Mouse (Mus musculus): ENCODE measurements around the gene Hist1h2bg.
"Not testable (repeated sequence)": the region's sequence is repeated elsewhere in the genome, so short reads cannot be mapped to it uniquely, and the experiment has no call there.

The Hist1h2bg gene

DNA sequence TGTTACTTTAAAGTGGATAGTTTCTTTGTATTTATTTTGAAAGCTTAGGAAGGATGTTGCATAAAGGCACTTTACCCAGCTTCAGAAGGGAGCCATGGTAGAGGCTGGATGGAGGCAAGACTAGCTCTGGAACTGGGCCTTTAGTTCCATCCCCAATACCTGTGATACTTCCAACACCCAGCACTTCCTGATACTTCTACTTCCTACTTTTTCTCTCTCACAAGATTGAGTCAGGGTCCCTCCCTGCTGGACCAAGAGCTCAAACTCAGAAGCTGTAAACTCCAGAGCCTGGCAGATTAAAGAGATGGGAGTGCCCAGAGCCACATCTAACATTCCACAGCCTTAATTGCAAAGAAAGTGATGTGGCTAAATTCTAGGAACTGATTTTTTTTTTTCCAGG, 13.1 kb downstream of the Hist1h2bg start:
- DNase-seq = no peak

DNA sequence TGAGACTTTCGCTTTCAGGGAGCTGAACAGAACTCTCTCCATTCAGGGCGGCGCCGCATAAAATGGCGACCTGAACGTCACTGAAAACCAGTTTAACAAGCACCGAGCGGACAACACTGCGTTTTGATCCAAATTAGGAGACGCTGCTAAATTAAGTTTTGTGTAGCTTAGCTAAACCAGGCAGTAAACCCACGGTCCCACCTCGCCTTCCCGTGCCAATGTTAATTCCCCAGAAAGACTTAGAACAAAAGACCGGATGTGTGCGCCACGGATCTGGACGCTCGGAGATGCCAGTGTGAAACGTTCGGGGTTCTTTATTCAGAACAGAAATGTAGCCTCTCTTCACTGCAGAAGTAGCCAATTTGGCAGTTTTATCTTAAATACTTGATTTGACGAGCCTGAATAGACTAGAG, 13.8 kb downstream of the Hist1h2bg start:
- DNase-seq = peak; percentile 48 to 61

DNA sequence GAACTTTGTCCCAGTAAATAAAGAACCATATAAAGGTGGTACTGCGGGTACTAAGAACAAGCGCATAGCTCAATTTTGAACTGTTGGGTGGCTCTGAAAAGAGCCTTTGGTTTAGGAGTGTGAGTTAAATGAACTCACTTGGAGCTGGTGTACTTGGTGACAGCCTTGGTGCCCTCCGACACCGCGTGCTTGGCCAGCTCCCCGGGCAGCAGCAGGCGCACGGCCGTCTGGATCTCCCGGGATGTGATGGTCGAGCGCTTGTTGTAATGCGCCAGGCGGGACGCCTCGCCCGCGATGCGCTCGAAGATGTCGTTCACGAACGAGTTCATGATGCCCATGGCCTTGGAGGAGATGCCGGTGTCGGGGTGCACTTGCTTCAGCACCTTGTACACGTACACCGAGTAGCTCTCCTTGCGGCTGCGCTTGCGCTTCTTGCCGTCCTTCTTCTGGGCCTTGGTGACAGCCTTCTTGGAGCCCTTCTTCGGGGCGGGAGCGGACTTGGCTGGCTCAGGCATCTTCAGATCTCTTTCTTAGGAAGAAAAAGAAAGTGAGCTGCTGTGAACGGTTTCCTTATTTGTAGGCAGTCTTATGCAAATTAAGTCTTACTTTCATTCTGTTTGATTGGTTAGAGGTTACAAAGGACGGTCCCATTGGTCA, 14.4 kb downstream of the Hist1h2bg start:
- peak; percentile 47 to 65 for DNase-seq

DNA sequence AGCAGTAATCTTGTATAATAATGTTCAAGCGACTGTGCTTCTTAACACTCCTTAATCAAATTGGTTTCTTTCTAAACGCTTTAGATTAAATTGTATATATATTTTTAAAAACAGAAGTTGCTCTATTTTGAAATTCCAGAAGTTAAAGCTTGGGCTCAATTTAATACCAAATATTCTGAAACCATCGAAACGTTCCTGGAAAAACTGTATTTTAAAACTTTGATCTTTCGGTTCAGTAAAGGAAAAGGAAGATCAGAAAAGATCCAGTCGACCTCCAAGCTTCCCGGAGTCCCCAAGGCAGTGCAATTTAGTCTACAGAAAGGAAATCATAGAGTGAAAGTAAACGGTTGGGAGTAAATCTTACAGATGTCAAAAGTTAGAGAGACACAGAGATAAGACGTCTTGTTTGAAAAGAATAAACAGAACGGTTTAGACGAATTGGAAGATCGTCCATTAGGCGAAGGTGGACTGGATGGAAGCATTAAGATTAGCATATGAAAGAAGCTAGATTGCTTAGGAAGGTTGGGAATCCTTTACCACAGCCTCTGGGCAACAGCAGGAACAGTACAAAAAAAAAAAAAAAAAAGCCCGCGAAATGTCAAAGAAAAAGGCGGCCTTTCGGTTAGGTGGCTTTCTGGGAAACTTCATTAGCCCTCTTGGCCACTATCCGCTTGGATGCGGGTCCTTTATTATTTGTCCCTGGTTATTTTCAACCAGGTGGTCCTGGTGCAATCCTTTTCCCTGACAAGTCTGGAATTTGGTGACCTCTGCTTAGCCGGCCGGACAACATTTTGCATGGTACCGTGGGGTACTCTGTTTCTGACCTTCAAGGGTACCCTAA, 15.1 kb downstream of the Hist1h2bg start:
- no peak for DNase-seq

DNA sequence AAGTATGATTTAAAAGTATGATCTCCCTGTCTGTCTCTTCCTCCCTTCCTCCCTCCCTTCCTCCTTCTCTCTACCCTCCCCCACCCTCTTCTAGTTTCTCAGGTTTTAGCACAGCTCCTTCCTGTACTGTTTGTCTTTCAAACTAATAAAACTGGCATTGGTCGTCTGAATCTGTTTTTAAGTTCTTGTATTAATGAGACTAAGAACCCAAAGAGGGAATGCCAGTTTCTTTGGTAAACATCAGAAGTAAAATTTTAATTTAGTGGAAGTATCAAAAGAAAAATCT, 15.7 kb downstream of the Hist1h2bg start:
- no peak for DNase-seq

DNA sequence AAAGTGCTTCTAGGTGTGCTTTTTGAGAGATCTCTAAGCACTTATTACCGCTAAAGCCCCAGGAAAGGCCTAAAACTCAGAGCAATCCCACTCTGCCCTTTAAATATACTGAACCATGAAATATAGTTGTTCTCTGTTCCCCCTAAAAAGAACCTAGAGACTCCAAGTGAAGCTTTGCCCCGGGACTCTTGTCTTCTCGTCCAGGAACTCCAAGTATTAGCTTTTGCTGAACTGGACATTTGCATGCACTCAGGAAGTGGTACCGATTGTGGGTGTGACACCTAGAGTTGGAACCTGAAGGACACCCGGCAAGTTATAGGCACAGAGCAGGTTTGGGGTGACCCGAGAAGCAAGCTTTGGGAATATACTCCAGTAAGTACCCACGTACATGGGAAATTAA, 20.0 kb downstream of the Hist1h2bg start:
- DNase-seq = no peak

DNA sequence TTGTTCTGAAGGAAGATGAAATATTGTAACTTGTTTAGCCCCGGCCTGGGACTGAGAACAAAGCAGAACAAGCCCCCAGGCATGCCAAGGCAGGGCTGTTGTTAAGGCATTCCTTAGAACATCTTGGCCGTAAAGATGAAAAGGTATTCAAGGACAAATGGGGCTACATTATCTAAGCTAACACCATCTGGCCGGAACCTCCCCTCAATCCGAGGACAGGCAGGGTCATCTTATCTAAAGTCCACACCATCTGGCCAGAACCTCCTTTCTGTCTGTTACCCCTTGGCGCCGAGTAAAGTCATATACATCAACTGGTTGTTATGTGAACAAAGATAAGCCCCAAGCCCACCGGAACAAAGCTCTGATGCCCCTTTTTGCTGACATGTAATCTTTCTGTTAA, 20.7 kb downstream of the Hist1h2bg start:
- DNase-seq = not testable (repeated sequence)

DNA sequence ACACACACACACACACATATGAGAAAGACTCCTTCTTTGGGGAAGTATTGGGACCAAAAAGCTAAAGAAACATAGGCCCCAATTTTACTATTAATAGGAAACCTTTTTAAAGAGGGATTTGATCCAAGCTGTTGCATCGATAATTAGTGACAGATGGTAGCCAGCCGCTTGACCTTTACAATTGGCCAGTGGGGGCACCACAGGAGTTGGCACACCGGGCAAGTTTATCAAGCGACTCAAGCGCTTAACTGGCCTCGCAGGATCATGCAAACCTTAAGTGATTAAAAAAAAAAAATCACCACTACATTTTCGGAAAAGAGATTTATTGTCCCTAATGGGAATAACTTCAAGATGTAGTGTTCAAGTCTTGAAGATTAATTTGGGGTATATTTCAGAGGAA, 21.4 kb downstream of the Hist1h2bg start:
- DNase-seq = peak; percentile 71 to 79

DNA sequence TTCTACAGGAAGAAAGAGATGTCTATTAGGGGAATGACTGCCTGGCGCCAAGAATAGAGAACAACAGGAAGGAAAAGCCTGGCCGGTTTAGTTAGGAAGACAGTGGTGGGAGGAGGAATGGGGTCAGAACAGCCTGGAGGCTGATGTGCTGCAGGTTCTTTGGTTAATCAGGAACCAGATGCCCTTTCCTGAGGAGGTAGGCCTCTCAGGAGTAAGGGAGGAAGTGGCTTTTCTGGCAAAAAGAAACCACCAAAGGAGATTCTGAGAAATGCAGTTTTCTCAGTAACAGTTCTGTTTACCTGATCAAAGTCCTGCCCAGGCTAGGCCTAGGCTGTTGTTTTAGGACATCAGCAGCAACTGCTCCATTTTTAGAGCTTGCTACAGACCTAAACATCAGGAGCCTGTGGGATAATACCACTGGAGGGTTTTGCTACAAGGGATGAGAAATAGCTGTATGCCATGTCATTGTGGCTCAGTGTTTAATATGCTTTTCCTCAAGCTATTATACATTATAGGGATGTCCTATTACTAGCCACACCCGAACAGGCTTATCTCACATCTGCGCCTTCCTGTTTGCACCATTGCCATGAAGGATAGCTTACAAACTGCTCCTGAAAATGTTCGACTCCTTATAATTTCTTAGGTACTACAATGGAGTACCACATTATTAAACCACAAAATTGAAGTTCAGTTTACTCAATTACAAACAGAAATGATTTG, 22.0 kb downstream of the Hist1h2bg start:
- no peak for DNase-seq

DNA sequence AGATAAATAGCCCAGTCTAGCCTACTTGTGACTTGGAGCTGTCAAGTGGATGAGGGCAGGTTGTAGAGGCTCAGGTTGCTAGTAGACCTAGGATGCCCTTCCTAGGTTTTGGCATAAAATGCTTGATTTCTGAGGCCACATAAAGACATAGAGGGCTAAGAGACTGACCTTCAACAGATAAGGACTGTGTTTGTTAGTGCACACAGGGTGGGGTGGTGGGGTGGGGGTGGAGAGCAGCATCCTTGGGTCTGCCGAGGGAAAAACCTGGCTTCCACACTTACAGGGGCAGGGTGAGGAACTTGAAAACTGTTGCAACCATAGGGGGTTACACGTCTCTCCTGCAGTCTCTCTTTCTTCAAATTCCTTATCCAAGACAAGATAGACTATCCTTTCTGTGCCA, 24.0 kb downstream of the Hist1h2bg start:
- DNase-seq = no peak

DNA sequence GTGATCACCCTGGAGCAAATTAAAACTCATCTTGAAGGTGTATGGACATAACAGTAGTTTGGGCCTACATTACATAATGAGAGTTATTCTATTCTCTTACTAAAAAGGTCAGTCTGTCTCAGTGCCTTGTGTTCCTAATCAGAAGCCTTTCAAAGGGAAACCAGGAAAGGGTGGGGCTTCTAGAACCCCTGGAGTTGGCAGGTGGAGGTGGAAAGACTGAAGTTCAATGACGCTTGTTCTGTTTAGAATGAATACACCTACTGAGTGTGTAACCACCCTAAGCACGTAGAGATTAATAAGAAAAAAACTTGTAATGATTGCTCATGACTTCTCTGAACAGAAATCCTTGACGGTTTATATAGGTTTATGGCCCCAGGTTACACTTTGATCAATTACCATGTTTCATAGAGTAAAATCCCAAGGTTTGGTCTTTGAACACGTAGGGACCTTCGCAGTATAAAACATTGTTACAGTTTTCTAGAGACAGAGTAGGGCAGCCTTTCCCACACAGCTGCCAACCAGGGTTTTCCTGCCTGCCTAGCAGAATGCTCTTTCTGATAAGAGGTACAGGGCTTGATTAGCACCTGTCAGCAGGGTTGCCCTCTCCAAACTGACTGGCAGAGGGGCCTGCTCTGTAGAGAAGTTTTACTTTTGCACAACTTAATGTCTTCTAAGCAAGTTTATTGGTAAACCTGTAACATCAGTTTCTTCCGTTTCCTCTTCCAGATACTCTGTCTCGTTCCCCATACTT, 24.6 kb downstream of the Hist1h2bg start:
- no peak for DNase-seq

DNA sequence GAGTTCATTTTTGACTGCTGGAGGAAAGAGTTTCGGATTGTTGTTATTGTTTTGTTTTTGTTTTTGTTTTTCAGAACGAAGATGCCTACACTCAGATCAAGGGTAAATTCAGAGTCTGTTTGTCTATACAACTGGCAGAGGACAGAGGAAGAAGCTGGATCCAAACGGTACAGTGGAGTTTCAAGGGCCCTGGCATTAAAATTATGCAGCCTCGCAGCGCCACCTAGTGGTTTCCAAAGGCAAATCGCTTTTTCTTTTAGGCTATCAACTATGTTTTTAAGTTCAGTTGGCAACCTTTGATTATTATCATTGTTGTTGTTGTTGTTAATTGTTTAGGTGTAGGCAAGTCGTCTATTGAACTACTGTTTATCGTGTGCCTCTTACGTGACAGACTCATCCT, 26.8 kb downstream of the Hist1h2bg start:
- peak; percentile 85 to 88 for DNase-seq

DNA sequence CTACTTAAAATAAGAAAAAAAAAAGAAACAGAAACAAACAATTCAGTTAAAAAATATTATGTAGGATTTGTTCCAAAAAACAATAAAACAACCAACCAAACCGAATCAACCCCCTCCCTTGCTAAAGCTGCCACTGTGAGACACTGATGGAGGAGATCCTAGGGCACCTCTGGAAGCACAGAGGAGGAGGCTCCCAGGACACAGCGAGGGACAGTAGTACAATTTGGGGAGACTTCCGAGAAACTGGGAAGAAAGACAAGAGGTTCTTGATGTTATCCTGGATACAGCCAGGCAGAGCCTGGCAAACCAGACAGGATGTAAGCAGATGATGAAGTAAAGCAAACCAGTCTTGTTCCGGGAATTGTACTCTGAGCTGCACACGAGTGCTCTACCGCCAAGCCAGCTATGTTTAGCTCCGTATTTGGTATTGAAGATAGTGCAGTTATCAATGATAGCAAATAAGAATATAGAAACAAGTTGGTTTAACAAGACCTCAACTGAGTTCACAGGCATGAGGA, 32.0 kb downstream of the Hist1h2bg start:
- DNase-seq = no peak

DNA sequence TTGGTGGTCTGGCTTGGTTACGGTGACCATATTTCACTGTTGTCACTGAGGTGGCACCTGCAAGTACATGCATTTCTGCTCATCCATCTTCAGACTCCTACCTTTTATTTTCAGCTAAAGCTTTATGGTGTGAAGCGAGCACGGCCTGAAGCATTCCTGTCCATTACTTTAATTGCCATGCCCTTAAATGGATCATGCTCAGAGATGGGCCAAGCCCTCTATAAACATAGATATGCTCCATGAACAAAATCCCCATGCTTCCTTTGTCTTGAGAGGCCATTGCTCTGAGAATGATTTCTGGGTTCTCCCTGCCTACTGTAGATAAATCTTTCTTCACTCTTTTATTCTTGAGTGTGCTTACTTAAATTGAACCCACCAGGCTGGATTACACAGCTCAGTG, 33.3 kb downstream of the Hist1h2bg start:
- DNase-seq = no peak

DNA sequence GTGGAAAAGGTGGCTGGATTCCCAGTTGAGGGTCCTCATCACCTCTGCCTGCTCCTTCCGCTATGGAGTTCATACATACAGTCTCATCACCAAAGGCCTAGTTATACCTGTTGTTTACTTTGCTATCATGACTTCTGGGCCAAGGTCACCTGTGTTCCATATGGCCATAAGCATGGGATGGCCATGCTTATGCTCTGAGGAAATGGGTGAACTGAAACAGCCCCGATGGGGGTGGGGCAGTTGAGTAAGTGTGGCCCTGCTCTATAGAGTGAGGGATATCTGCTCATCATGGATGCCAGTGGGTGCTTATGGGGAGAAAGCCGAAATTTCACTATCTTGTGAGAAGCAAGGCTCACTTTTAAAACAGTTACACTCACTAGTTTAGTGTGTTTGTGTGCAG, 33.9 kb downstream of the Hist1h2bg start:
- DNase-seq = no peak

DNA sequence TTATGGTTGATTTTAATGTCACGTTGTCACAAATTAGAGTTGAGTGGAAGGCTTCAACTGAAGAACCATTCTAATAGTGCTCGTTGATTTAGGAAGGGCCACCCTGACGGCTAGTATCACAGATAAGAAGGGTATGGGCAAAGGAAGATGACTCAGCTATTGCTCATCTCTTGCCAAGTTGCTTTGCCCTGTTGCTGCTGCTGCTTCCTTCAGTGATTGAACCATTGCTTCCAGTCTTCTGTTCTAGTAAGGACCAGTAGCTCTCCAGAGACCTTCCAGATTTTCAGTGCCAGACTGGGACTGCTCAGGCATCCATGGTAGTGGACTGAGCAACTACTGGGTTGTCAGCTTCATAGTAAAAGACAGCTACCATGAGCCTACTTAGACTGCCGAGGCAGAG, 38.0 kb downstream of the Hist1h2bg start:
- no peak for DNase-seq

DNA sequence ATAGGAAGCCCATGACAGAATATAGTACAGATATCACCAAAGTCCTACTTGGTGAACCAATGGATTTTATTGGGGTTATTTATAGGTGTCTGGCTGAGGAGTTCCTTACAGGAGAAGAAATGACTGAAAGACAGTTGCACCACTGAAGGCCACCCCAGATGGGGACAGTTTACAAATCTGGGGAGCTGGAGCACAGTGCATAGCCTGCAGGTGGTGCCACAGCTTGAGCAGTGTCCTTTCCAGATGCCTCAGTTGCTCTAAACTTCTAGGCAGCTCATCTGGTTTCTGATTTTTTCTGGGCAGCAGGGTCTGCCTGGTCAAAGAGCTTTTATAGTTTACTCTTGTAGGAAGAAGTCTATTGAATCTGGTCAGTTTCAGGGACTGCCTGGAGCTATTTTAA, 38.6 kb downstream of the Hist1h2bg start:
- DNase-seq = no peak

DNA sequence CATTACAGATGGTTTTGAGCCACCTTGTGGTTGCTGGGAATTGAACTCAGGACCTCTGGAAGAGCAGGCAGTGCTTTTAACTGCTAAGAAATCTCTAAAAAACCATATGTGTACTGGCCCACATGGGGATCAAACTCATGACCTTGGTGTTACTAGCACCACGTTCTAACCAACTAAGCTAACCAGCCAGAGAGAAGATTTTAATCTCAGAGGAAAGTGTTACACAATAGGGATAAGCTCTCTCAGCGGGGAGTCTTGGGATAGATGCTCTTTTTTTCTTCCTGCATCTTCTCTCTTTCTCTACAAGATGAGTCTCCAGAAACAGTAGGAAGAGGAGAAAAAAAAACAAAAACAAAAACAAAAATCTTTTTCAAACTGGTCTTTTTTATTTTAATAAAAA, 39.2 kb downstream of the Hist1h2bg start:
- DNase-seq = no peak

DNA sequence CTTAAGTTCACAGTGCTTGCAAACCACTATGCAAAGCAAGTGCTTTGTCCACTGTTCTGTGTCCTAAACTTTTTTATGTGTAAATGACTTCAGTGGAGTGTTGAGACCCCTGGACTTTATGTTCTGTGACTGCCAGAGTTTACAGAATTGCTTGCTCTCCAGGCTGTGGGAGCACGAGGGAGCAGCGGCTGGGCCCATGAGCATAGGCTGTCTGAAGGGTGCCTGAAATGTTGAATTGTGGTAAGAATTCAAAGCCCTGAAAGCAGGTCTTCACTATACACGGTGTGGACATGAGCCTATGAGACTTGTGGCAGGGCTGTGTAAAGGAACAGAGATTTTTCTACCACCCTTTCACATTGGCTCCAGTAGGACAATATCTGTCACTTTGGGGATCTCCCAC, 40.4 kb downstream of the Hist1h2bg start:
- DNase-seq = no peak

DNA sequence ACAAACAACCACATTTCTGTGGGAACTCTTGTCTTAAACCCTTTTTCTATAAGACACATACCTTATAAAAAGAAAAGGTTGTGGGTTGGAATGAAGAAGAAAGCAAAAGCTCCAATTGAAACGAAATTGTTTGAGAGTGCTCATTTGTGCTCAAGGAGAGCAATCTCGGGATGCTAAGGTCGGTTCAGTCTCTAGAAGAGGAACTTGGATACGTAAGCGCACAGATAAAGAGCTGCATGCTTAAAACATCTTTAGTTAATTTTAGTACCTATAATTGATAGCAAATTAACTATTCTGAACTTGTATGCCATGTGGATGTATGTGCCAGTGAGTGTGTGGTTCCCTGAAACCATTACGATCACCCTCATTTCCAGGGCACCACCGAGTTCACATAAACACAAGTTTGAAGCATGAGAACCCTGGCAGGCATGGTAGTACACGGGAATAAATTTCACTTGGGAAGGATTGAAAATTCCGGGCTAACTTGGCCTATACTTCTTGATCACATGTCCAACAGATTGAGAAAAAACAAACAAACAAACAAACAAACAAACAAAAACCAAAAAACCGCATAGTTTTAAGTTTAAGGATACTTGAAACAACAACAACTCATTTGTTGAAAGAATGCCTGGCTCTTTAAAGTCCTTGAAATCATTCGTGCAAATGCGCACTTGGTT, 49.0 kb downstream of the Hist1h2bg start:
- no peak for DNase-seq

DNA sequence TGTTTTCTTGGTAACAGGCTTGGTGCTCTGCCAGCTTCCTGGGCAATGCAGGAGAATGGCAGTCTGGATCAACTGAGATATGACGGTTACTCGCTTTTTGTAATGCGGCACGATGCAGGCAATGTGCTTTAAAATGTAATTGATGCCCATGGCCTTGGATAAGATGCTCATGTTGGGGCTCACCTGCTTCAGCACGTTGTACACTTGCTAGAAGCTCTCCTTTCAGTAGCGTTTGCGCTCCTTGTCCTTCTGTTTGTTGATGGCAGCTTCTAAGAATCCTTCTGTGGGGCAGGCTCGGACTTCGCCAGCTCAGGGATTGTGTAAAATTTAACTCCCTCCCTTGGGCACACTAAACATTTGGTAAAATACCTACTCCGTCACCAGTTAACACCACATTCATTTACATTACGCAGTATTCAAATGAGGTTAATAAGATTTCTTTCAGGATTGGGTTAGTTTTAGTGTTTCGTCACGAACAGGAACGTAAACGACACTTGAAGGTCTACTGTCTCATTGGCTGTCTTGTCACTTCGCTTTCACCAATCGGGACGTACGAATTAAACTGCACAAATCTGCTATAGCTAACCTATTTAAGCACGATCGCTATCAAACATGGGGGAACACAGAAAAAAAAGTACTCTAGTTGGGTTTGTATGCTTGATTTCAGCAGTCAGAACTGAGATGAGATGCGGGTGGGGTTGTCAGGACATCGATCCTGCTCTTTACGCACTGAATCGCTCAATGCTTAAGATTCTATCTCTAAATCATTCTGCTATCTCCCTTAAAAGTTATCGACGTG, 49.7 kb downstream of the Hist1h2bg start, which contains the start of gene Hist1h2be:
Gene Hist1h2be (minus strand): TSS at position 392 of the 799 bp plus-strand sequence.
- DNase-seq = peak; percentile 72 to 83
